Mouse (Mus musculus): ENCODE measurements around the gene Prlh. TPM values are rescaled to one million over a fixed set of nuclear protein-coding genes. Genes with fewer than 3 reads are reported as not detected.

Prlh gene
- polyA plus RNA-seq, 1 experiment = not detected

- Histone ChIP-seq H3K27me3 (ENCODE audit: control insufficient read depth, insufficient read depth, insufficient read length) (no peaks in the 10 kb centered on the region), H3K36me3 (ENCODE audit: control insufficient read depth, insufficient read depth) (no peaks in the 10 kb centered on the region), H3K4me3 (no peak overlapping the region), H3ac (ENCODE audit: control insufficient read depth, insufficient read length) (no peak overlapping the region), H3K4me2 (ENCODE audit: low read depth) (no peak overlapping the region), H3K79me2 (ENCODE audit: control insufficient read depth, insufficient read depth) (no peaks in the 10 kb centered on the region)
- no peak for TF ChIP-seq MAX (IDR thresholded peaks at IDR 0.05; ENCODE audit: low read depth)
- no peak for TF ChIP-seq E2F4 (IDR thresholded peaks at IDR 0.05; ENCODE audit: insufficient read depth)
- no peak for TF ChIP-seq CEBPB (IDR thresholded peaks at IDR 0.05; ENCODE audit: insufficient read depth, poor library complexity, severe bottlenecking)
- no peak for TF ChIP-seq TCF3 (IDR thresholded peaks at IDR 0.05; ENCODE audit: insufficient read length, low read depth)
- no peak for TF ChIP-seq POLR2A (IDR thresholded peaks at IDR 0.05; ENCODE audit: insufficient read length, low read depth)
- no peak for TF ChIP-seq MYOG (IDR thresholded peaks at IDR 0.05; ENCODE audit: control insufficient read depth in 1 of 3, insufficient read depth in 1 of 3, insufficient read length in 2 of 3, low read depth in 2 of 3)
- TF ChIP-seq REST (IDR thresholded peaks at IDR 0.05; ENCODE audit: insufficient read depth, insufficient read length) = no peak
Measured at GRCm38 (mm10) chr1:90969881-90970390, 17.0 kb downstream of the Prlh start.

- peak overlapping the region; percentile 44 for H3K4me2 ChIP-seq (ENCODE audit: low read depth)
- no peaks in the 10 kb centered on the region for H3K36me3 ChIP-seq (ENCODE audit: control insufficient read depth, insufficient read depth)
- H3K4me3 ChIP-seq = no peak overlapping the region
- no peaks in the 10 kb centered on the region for H3K79me2 ChIP-seq (ENCODE audit: control insufficient read depth, insufficient read depth)
- TF ChIP-seq POLR2A (IDR thresholded peaks at IDR 0.05; ENCODE audit: insufficient read length, low read depth) (no peak), USF1 (IDR thresholded peaks at IDR 0.05; ENCODE audit: low read depth) (peak; percentile 42), MYOG (IDR thresholded peaks at IDR 0.05; ENCODE audit: control insufficient read depth in 1 of 3, insufficient read depth in 1 of 3, insufficient read length in 2 of 3, low read depth in 2 of 3) (peak in 1 of 3 experiments; percentile 75), SRF (IDR thresholded peaks at IDR 0.05; ENCODE audit: control insufficient read depth, insufficient read length, low read depth) (no peak)
- H3K27me3 ChIP-seq (ENCODE audit: control insufficient read depth, insufficient read depth, insufficient read length) = no peaks in the 10 kb centered on the region
- no peak overlapping the region for H3ac ChIP-seq (ENCODE audit: control insufficient read depth, insufficient read length)
Measured at GRCm38 (mm10) chr1:90972911-90973573, 20.1 kb downstream of the Prlh start.

GRCm38 (mm10) chr1:90973574-90973911 lies 20.6 kb downstream of the Prlh start:
- Histone ChIP-seq H3K79me2 (ENCODE audit: control insufficient read depth, insufficient read depth) (no peaks in the 10 kb centered on the region), H3K36me3 (ENCODE audit: control insufficient read depth, insufficient read depth) (no peaks in the 10 kb centered on the region), H3K4me3 (no peak overlapping the region), H3K4me2 (ENCODE audit: low read depth) (peak overlapping the region; percentile 44), H3K27me3 (ENCODE audit: control insufficient read depth, insufficient read depth, insufficient read length) (no peaks in the 10 kb centered on the region), H3ac (ENCODE audit: control insufficient read depth, insufficient read length) (no peak overlapping the region)
- TF ChIP-seq MYOD1 (IDR thresholded peaks at IDR 0.05; ENCODE audit: control insufficient read depth in 1 of 3, insufficient read length in 2 of 3, low read depth in 2 of 3) = peak; percentile 49 to 96 (median 95)
- TF ChIP-seq TCF12 (IDR thresholded peaks at IDR 0.05; ENCODE audit: insufficient read depth, poor library complexity, severe bottlenecking) = peak; percentile 67
- peak; percentile 80 for TF ChIP-seq TCF3 (IDR thresholded peaks at IDR 0.05; ENCODE audit: insufficient read length, low read depth)
- TF ChIP-seq MYOG (IDR thresholded peaks at IDR 0.05; ENCODE audit: control insufficient read depth in 1 of 3, insufficient read depth in 1 of 3, insufficient read length in 2 of 3, low read depth in 2 of 3) = peak; percentile 69 to 89 (median 84)
- no peak for TF ChIP-seq POLR2AphosphoS2 (IDR thresholded peaks at IDR 0.05; ENCODE audit: insufficient read length, low read depth)

- H3ac ChIP-seq (ENCODE audit: control insufficient read depth, insufficient read length) = no peak overlapping the region
- no peaks in the 10 kb centered on the region for H3K27me3 ChIP-seq (ENCODE audit: control insufficient read depth, insufficient read depth, insufficient read length)
- H3K36me3 ChIP-seq (ENCODE audit: control insufficient read depth, insufficient read depth) = no peaks in the 10 kb centered on the region
- H3K4me2 ChIP-seq (ENCODE audit: low read depth) = peak overlapping the region; percentile 54
- no peak overlapping the region for H3K4me3 ChIP-seq
- TF ChIP-seq REST (IDR thresholded peaks at IDR 0.05; ENCODE audit: insufficient read depth, insufficient read length) (no peak), E2F4 (IDR thresholded peaks at IDR 0.05; ENCODE audit: insufficient read depth) (no peak), CEBPB (IDR thresholded peaks at IDR 0.05; ENCODE audit: insufficient read depth, poor library complexity, severe bottlenecking) (no peak), USF1 (IDR thresholded peaks at IDR 0.05; ENCODE audit: low read depth) (peak; percentile 1), POLR2A (IDR thresholded peaks at IDR 0.05; ENCODE audit: insufficient read length, low read depth) (no peak), SRF (IDR thresholded peaks at IDR 0.05; ENCODE audit: control insufficient read depth, insufficient read length, low read depth) (no peak), TCF3 (IDR thresholded peaks at IDR 0.05; ENCODE audit: insufficient read length, low read depth) (peak; percentile 65), MYOD1 (IDR thresholded peaks at IDR 0.05; ENCODE audit: control insufficient read depth in 1 of 3, insufficient read length in 2 of 3, low read depth in 2 of 3) (peak; percentile 68 to 97 (median 97)), TCF12 (IDR thresholded peaks at IDR 0.05; ENCODE audit: insufficient read depth, poor library complexity, severe bottlenecking) (peak; percentile 76), MAX (IDR thresholded peaks at IDR 0.05; ENCODE audit: low read depth) (no peak), POLR2AphosphoS2 (IDR thresholded peaks at IDR 0.05; ENCODE audit: insufficient read length, low read depth) (no peak), MYOG (IDR thresholded peaks at IDR 0.05; ENCODE audit: control insufficient read depth in 1 of 3, insufficient read depth in 1 of 3, insufficient read length in 2 of 3, low read depth in 2 of 3) (peak; percentile 73 to 97 (median 95))
- no peaks in the 10 kb centered on the region for H3K79me2 ChIP-seq (ENCODE audit: control insufficient read depth, insufficient read depth)
Measured at GRCm38 (mm10) chr1:90974906-90975649, 22.2 kb downstream of the Prlh start.

- no peaks in the 10 kb centered on the region for H3K79me2 ChIP-seq (ENCODE audit: control insufficient read depth, insufficient read depth)
- TF ChIP-seq E2F4 (IDR thresholded peaks at IDR 0.05; ENCODE audit: insufficient read depth) = no peak
- no peak for TF ChIP-seq USF1 (IDR thresholded peaks at IDR 0.05; ENCODE audit: low read depth)
- TF ChIP-seq SRF (IDR thresholded peaks at IDR 0.05; ENCODE audit: control insufficient read depth, insufficient read length, low read depth) = no peak
- no peak for TF ChIP-seq MYOD1 (IDR thresholded peaks at IDR 0.05; ENCODE audit: control insufficient read depth in 1 of 3, insufficient read length in 2 of 3, low read depth in 2 of 3)
- TF ChIP-seq POLR2AphosphoS2 (IDR thresholded peaks at IDR 0.05; ENCODE audit: insufficient read length, low read depth) = no peak
- no peak for TF ChIP-seq REST (IDR thresholded peaks at IDR 0.05; ENCODE audit: insufficient read depth, insufficient read length)
- no peak for TF ChIP-seq POLR2A (IDR thresholded peaks at IDR 0.05; ENCODE audit: insufficient read length, low read depth)
- TF ChIP-seq MYOG (IDR thresholded peaks at IDR 0.05; ENCODE audit: control insufficient read depth in 1 of 3, insufficient read depth in 1 of 3, insufficient read length in 2 of 3, low read depth in 2 of 3) = no peak
- no peaks in the 10 kb centered on the region for H3K27me3 ChIP-seq (ENCODE audit: control insufficient read depth, insufficient read depth, insufficient read length)
- H3ac ChIP-seq (ENCODE audit: control insufficient read depth, insufficient read length) = no peak overlapping the region
- H3K4me3 ChIP-seq = no peak overlapping the region
- no peaks in the 10 kb centered on the region for H3K36me3 ChIP-seq (ENCODE audit: control insufficient read depth, insufficient read depth)
- no peak overlapping the region for H3K4me2 ChIP-seq (ENCODE audit: low read depth)
Measured at GRCm38 (mm10) chr1:90975960-90976359, 23.1 kb downstream of the Prlh start.
